18 mouse cellular contexts compared by ENCODE assay signal in genomic region chr2:130914873-130915272, GRCm38 (mm10). TPM values are rescaled to one million over a fixed set of nuclear protein-coding genes. Genes with fewer than 3 reads are reported as not detected.
DNase-seq lines count a peak whose midpoint lies in the region; ATAC-seq and TF ChIP-seq lines count a peak whose summit lies in the region.
"Had no signal": no experiment of that assay in that cellular context is flagged by ENCODE, and none has a peak within 500 bp of the region (broad histone marks: within the 10 kb centered on the region; RNA-seq: fewer than 3 reads in every experiment).

No protein-coding gene starts in this region.

- no peak for TF ChIP-seq CTCF in left cerebral cortex, adult 2 months (IDR thresholded peaks at IDR 0.05)

- H3K4me3 ChIP-seq in left cerebral cortex, adult 2 months: no peak overlapping the region
- H3K4me3 ChIP-seq in embryonic facial prominence, embryonic 14.5 days (ENCODE audit: low read depth, low read length): no peak overlapping the region
- H3K4me3 ChIP-seq: heart, embryonic 10.5 days; liver, embryonic 13.5 days had no signal

- intact Hi-C loops in left cerebral cortex, adult 2 months (cut with DNase I): no loop called here
- intact Hi-C loops in left cerebral cortex, postnatal 4 days (cut with DNase I): no loop called here

- H3K36me3 ChIP-seq in embryonic facial prominence, embryonic 14.5 days (ENCODE audit: control insufficient read depth, insufficient read depth, low read length): no peaks in the 10 kb centered on the region
- H3K36me3 ChIP-seq: heart, embryonic 10.5 days; liver, embryonic 13.5 days had no signal

- ATAC-seq in frontal cortex, adult (ENCODE audit: low TSS enrichment): peak; percentile 52; the same call in 1 of the 2 replicates
- ATAC-seq in embryonic facial prominence, embryonic 14.5 days (ENCODE audit: low read depth): no peak
- ATAC-seq: forebrain, embryonic 14.5 days; inflammation-experienced regulatory T-cells, adult 6 months had no signal

- 76% methylated on average over 1 of the region's 1 CpGs for WGBS in embryonic facial prominence, embryonic 14.5 days

- peaks cover 20% of the 10 kb centered on the region for H3K4me1 ChIP-seq in embryonic facial prominence, embryonic 14.5 days (ENCODE audit: control insufficient read depth, insufficient read depth, low read length)

- no peaks in the 10 kb centered on the region for H3K27me3 ChIP-seq in embryonic facial prominence, embryonic 14.5 days (replicated peaks; ENCODE audit: control insufficient read depth, insufficient read depth, low read length)
- H3K27me3 ChIP-seq: liver, embryonic 13.5 days had no signal

- peak overlapping the region; percentile 64 for H3K27ac ChIP-seq in left cerebral cortex, adult 2 months
- H3K27ac ChIP-seq in embryonic facial prominence, embryonic 14.5 days (replicated peaks; ENCODE audit: low read depth, low read length): peak overlapping the region; percentile 52; the same call in 1 of the 2 replicates
- H3K27ac ChIP-seq: heart, embryonic 10.5 days; liver, embryonic 13.5 days; macrophage had no signal

- no peak for DNase-seq in frontal cortex, adult 2 months (ENCODE audit: extremely low spot score in 1 of 2, low spot score in 1 of 2)
- no peak for DNase-seq in left cerebral cortex, adult 2 months (ENCODE audit: extremely low spot score in 1 of 2, low spot score in 2 of 2)
- DNase-seq in left cerebral cortex, postnatal 4 days: no peak
- peak; percentile 31 for DNase-seq in ZHBTc4 (ENCODE audit: low read depth, low spot score)
- no peak for DNase-seq in embryonic facial prominence, embryonic 14.5 days (ENCODE audit: low spot score)
- no peak for DNase-seq in adrenal gland, postnatal 25 days
- DNase-seq in spleen, postnatal 14 days (ENCODE audit: low spot score in 2 of 2): no peak
- DNase-seq: cerebellum, adult 2 months; gastrocnemius, postnatal 14 days; liver, embryonic 13.5 days; midbrain, embryonic 14.5 days; right cerebral cortex, postnatal 25 days; thymus, postnatal 36 days had no signal

- H3K9me3 ChIP-seq in embryonic facial prominence, embryonic 14.5 days (ENCODE audit: control insufficient read depth, low read length): no peaks in the 10 kb centered on the region
- H3K9me3 ChIP-seq: heart, embryonic 10.5 days; liver, embryonic 13.5 days had no signal

- H3K4me2 ChIP-seq in embryonic facial prominence, embryonic 14.5 days (ENCODE audit: low read depth, low read length): no peak overlapping the region
- H3K4me2 ChIP-seq: liver, embryonic 13.5 days had no signal

- 0 out of 2 replicates have a peak overlapping the region, but pooled peaks have one; percentile 16 for H3K9ac ChIP-seq in embryonic facial prominence, embryonic 14.5 days (ENCODE audit: low read depth, low read length)
- H3K9ac ChIP-seq: liver, embryonic 13.5 days had no signal

RNA-seq across cellular contexts. Expression of gene Atrn, which starts 8.6 kb away (rescaled TPM):
- 52.4 and 55.7 TPM in 2 replicates for polyA plus RNA-seq in frontal cortex, adult 2 months (2012; rRNA removed)
- 100 to 1,000 TPM; 118 to 126 TPM for total RNA-seq in left cerebral cortex, adult 2 months (2021)
- 10 to 100 TPM; 87.6 to 89.5 TPM for total RNA-seq in left cerebral cortex, postnatal 4 days (2021)
- 9.4 and 11.4 TPM in 2 replicates for polyA plus RNA-seq in embryonic facial prominence, embryonic 14.5 days (2014; fragmentation: Nextera tagmentation; extraction: Ambion mirVana)
- total RNA-seq in adrenal gland, postnatal 25 days (2021): 35.0 and 41.2 TPM in 2 replicates

RNA-seq across cellular contexts. Expression of gene 4930402H24Rik, which starts 8.7 kb away (rescaled TPM):
- 61.7 and 70.1 TPM in 2 replicates for polyA plus RNA-seq in frontal cortex, adult 2 months (2012; rRNA removed)
- 10 to 100 TPM; 68.3 to 76.4 TPM for total RNA-seq in left cerebral cortex, adult 2 months (2021)
- 100 to 1,000 TPM; 105 to 113 TPM for total RNA-seq in left cerebral cortex, postnatal 4 days (2021)
- 33.0 and 33.3 TPM in 2 replicates for polyA plus RNA-seq in embryonic facial prominence, embryonic 14.5 days (2014; fragmentation: Nextera tagmentation; extraction: Ambion mirVana)
- 29.6 and 38.9 TPM in 2 replicates for total RNA-seq in adrenal gland, postnatal 25 days (2021)
